Mouse (Mus musculus): ENCODE data around the gene Rspo3. TPM values are rescaled to one million over a fixed set of nuclear protein-coding genes. Genes with fewer than 3 reads are reported as not detected.

Rspo3 gene
- polyA plus RNA-seq, 1 experiment from 2014 or later: 9.4 TPM

GRCm38 (mm10) chr10:29470454-29470853 is 65.2 kb downstream of the Rspo3 start:
- WGBS: 24% methylated on average over 5 of the region's 5 CpGs

GRCm38 (mm10) chr10:29460100-29460499 is 75.6 kb downstream of the Rspo3 start:
- Histone ChIP-seq H3K4me1 (replicated peaks; ENCODE audit: control insufficient read depth, insufficient read depth, low read length) (no peaks in the 10 kb centered on the region), H3K4me3 (ENCODE audit: low read depth, low read length) (no peak overlapping the region), H3K27ac (ENCODE audit: low read depth, low read length) (no peak overlapping the region), H3K9me3 (ENCODE audit: control insufficient read depth, low read length) (no peaks in the 10 kb centered on the region), H3K9ac (ENCODE audit: low read depth, low read length) (no peak overlapping the region), H3K27me3 (replicated peaks; ENCODE audit: control insufficient read depth, insufficient read depth, low read length) (no peaks in the 10 kb centered on the region), H3K4me2 (no peak overlapping the region), H3K36me3 (ENCODE audit: control insufficient read depth, insufficient read depth, low read length) (no peaks in the 10 kb centered on the region)
- WGBS: 66% methylated on average over 3 of the region's 3 CpGs
- DNase-seq (ENCODE audit: low spot score) (no peak), ATAC-seq (replicated peaks; ENCODE audit: low FRiP score) (no peak)

More at GRCm38 (mm10) chr10:29470454-29470853, 65.2 kb downstream of the Rspo3 start:
- DNase-seq (ENCODE audit: low spot score) (no peak), ATAC-seq (replicated peaks; ENCODE audit: low FRiP score) (no peak)
- no peak overlapping the region for H3K4me3 ChIP-seq (ENCODE audit: low read depth, low read length)
- H3K4me1 ChIP-seq (replicated peaks; ENCODE audit: control insufficient read depth, insufficient read depth, low read length): no peaks in the 10 kb centered on the region
- H3K9me3 ChIP-seq (ENCODE audit: control insufficient read depth, low read length): no peaks in the 10 kb centered on the region
- no peak overlapping the region for H3K27ac ChIP-seq (ENCODE audit: low read depth, low read length)
- H3K4me2 ChIP-seq: no peak overlapping the region
- no peaks in the 10 kb centered on the region for H3K36me3 ChIP-seq (ENCODE audit: control insufficient read depth, insufficient read depth, low read length)
- H3K9ac ChIP-seq (ENCODE audit: low read depth, low read length): no peak overlapping the region
- H3K27me3 ChIP-seq (replicated peaks; ENCODE audit: control insufficient read depth, insufficient read depth, low read length): no peaks in the 10 kb centered on the region

GRCm38 (mm10) chr10:29459632-29460031 is 76.0 kb downstream of the Rspo3 start:
- Histone ChIP-seq H3K27ac (ENCODE audit: low read depth, low read length) (no peak overlapping the region), H3K9me3 (ENCODE audit: control insufficient read depth, low read length) (no peaks in the 10 kb centered on the region), H3K9ac (ENCODE audit: low read depth, low read length) (no peak overlapping the region), H3K4me3 (ENCODE audit: low read depth, low read length) (no peak overlapping the region), H3K36me3 (ENCODE audit: control insufficient read depth, insufficient read depth, low read length) (no peaks in the 10 kb centered on the region), H3K4me1 (replicated peaks; ENCODE audit: control insufficient read depth, insufficient read depth, low read length) (no peaks in the 10 kb centered on the region), H3K27me3 (replicated peaks; ENCODE audit: control insufficient read depth, insufficient read depth, low read length) (no peaks in the 10 kb centered on the region), H3K4me2 (no peak overlapping the region)
- WGBS: 61% methylated on average over 2 of the region's 2 CpGs
- no peak for DNase-seq (ENCODE audit: low spot score)
- no peak for ATAC-seq (replicated peaks; ENCODE audit: low FRiP score)

- Histone ChIP-seq H3K9me3 (ENCODE audit: control insufficient read depth, low read length) (no peaks in the 10 kb centered on the region), H3K27me3 (replicated peaks; ENCODE audit: control insufficient read depth, insufficient read depth, low read length) (no peaks in the 10 kb centered on the region), H3K4me2 (no peak overlapping the region), H3K36me3 (ENCODE audit: control insufficient read depth, insufficient read depth, low read length) (no peaks in the 10 kb centered on the region), H3K4me3 (ENCODE audit: low read depth, low read length) (no peak overlapping the region), H3K27ac (ENCODE audit: low read depth, low read length) (no peak overlapping the region), H3K9ac (ENCODE audit: low read depth, low read length) (no peak overlapping the region), H3K4me1 (replicated peaks; ENCODE audit: control insufficient read depth, insufficient read depth, low read length) (no peaks in the 10 kb centered on the region)
- ATAC-seq (replicated peaks; ENCODE audit: low FRiP score): no peak
- 73% methylated on average over 3 of the region's 3 CpGs for WGBS
- no peak for DNase-seq (ENCODE audit: low spot score)
Observed at GRCm38 (mm10) chr10:29445076-29445475, 90.6 kb downstream of the Rspo3 start.

- H3K27ac ChIP-seq (ENCODE audit: low read depth, low read length): no peak overlapping the region
- no peaks in the 10 kb centered on the region for H3K36me3 ChIP-seq (ENCODE audit: control insufficient read depth, insufficient read depth, low read length)
- no peak for ATAC-seq (replicated peaks; ENCODE audit: low FRiP score)
- DNase-seq (ENCODE audit: low spot score): no peak
- no peaks in the 10 kb centered on the region for H3K27me3 ChIP-seq (replicated peaks; ENCODE audit: control insufficient read depth, insufficient read depth, low read length)
- no peak overlapping the region for H3K4me2 ChIP-seq
- no peaks in the 10 kb centered on the region for H3K9me3 ChIP-seq (ENCODE audit: control insufficient read depth, low read length)
- H3K9ac ChIP-seq (ENCODE audit: low read depth, low read length): no peak overlapping the region
- WGBS: 74% methylated on average over 5 of the region's 5 CpGs
- no peak overlapping the region for H3K4me3 ChIP-seq (ENCODE audit: low read depth, low read length)
- no peaks in the 10 kb centered on the region for H3K4me1 ChIP-seq (replicated peaks; ENCODE audit: control insufficient read depth, insufficient read depth, low read length)
Observed at GRCm38 (mm10) chr10:29441297-29441696, 94.4 kb downstream of the Rspo3 start.

- ATAC-seq (replicated peaks; ENCODE audit: low FRiP score) (no peak), DNase-seq (ENCODE audit: low spot score) (no peak)
- Histone ChIP-seq H3K9ac (ENCODE audit: low read depth, low read length) (no peak overlapping the region), H3K9me3 (ENCODE audit: control insufficient read depth, low read length) (no peaks in the 10 kb centered on the region), H3K4me2 (no peak overlapping the region), H3K36me3 (ENCODE audit: control insufficient read depth, insufficient read depth, low read length) (no peaks in the 10 kb centered on the region), H3K4me3 (ENCODE audit: low read depth, low read length) (no peak overlapping the region), H3K27me3 (replicated peaks; ENCODE audit: control insufficient read depth, insufficient read depth, low read length) (no peaks in the 10 kb centered on the region), H3K27ac (ENCODE audit: low read depth, low read length) (no peak overlapping the region), H3K4me1 (replicated peaks; ENCODE audit: control insufficient read depth, insufficient read depth, low read length) (no peaks in the 10 kb centered on the region)
- 94% methylated on average over 1 of the region's 1 CpGs for whole genome bisulfite sequencing
Observed at GRCm38 (mm10) chr10:29432935-29433453, 102.7 kb downstream of the Rspo3 start.

GRCm38 (mm10) chr10:29426660-29427059 is 109.0 kb downstream of the Rspo3 start:
- ATAC-seq (replicated peaks; ENCODE audit: low FRiP score) (no peak), DNase-seq (ENCODE audit: low spot score) (no peak)
- H3K27me3 ChIP-seq (replicated peaks; ENCODE audit: control insufficient read depth, insufficient read depth, low read length): no peaks in the 10 kb centered on the region
- H3K4me2 ChIP-seq: no peak overlapping the region
- H3K4me1 ChIP-seq (replicated peaks; ENCODE audit: control insufficient read depth, insufficient read depth, low read length): no peaks in the 10 kb centered on the region
- no peak overlapping the region for H3K4me3 ChIP-seq (ENCODE audit: low read depth, low read length)
- H3K36me3 ChIP-seq (ENCODE audit: control insufficient read depth, insufficient read depth, low read length): no peaks in the 10 kb centered on the region
- H3K9me3 ChIP-seq (ENCODE audit: control insufficient read depth, low read length): no peaks in the 10 kb centered on the region
- no peak overlapping the region for H3K27ac ChIP-seq (ENCODE audit: low read depth, low read length)
- WGBS: 81% methylated on average over 2 of the region's 2 CpGs
- no peak overlapping the region for H3K9ac ChIP-seq (ENCODE audit: low read depth, low read length)

GRCm38 (mm10) chr10:29424571-29424970 is 111.1 kb downstream of the Rspo3 start:
- DNase-seq (ENCODE audit: low spot score) (no peak), ATAC-seq (replicated peaks; ENCODE audit: low FRiP score) (no peak)
- H3K27ac ChIP-seq (ENCODE audit: low read depth, low read length): no peak overlapping the region
- H3K4me3 ChIP-seq (ENCODE audit: low read depth, low read length): no peak overlapping the region
- H3K36me3 ChIP-seq (ENCODE audit: control insufficient read depth, insufficient read depth, low read length): no peaks in the 10 kb centered on the region
- H3K4me2 ChIP-seq: no peak overlapping the region
- no peaks in the 10 kb centered on the region for H3K27me3 ChIP-seq (replicated peaks; ENCODE audit: control insufficient read depth, insufficient read depth, low read length)
- no peak overlapping the region for H3K9ac ChIP-seq (ENCODE audit: low read depth, low read length)
- H3K9me3 ChIP-seq (ENCODE audit: control insufficient read depth, low read length): no peaks in the 10 kb centered on the region
- H3K4me1 ChIP-seq (replicated peaks; ENCODE audit: control insufficient read depth, insufficient read depth, low read length): no peaks in the 10 kb centered on the region
- WGBS: 66% methylated on average over 2 of the region's 2 CpGs

- Histone ChIP-seq H3K27me3 (replicated peaks; ENCODE audit: control insufficient read depth, insufficient read depth, low read length) (no peaks in the 10 kb centered on the region), H3K9ac (ENCODE audit: low read depth, low read length) (no peak overlapping the region), H3K27ac (ENCODE audit: low read depth, low read length) (no peak overlapping the region), H3K4me1 (replicated peaks; ENCODE audit: control insufficient read depth, insufficient read depth, low read length) (no peaks in the 10 kb centered on the region), H3K9me3 (ENCODE audit: control insufficient read depth, low read length) (no peaks in the 10 kb centered on the region), H3K4me3 (ENCODE audit: low read depth, low read length) (no peak overlapping the region), H3K4me2 (no peak overlapping the region), H3K36me3 (ENCODE audit: control insufficient read depth, insufficient read depth, low read length) (no peaks in the 10 kb centered on the region)
- DNase-seq (ENCODE audit: low spot score) (no peak), ATAC-seq (replicated peaks; ENCODE audit: low FRiP score) (no peak)
- WGBS: 64% methylated on average over 2 of the region's 2 CpGs
Observed at GRCm38 (mm10) chr10:29414361-29414760, 121.3 kb downstream of the Rspo3 start.

All from liver, embryonic 11.5 days (tissue).